Mouse (Mus musculus) ovary, postnatal 36 days (tissue): ENCODE data around the gene Psmd5.
A peak's percentile ranks its signal among the peaks of the same experiment; 100 is the strongest.

Experiments
- DNase-seq: peaks from one replicate; pipeline ENCODE4 v3.0.0; 2022; ENCODE audit warnings: low spot score, mixed read lengths

Psmd5 gene

GRCm38 (mm10) chr2:34874816-34875345, at the start of gene Psmd5:
Gene Psmd5, minus strand, starts transcription at chr2:34874968.
- DNase-seq, result no peak

- DNase-seq, result no peak
Observed at GRCm38 (mm10) chr2:34922729-34923128, 48.0 kb upstream of the Psmd5 start.

GRCm38 (mm10) chr2:34920144-34920543, 45.4 kb upstream of the Psmd5 start:
- no peak for DNase-seq

- DNase-seq, result no peak
Observed at GRCm38 (mm10) chr2:34915103-34915502, 40.3 kb upstream of the Psmd5 start.

- no peak for DNase-seq
Observed at GRCm38 (mm10) chr2:34914823-34915082, 40.0 kb upstream of the Psmd5 start.

GRCm38 (mm10) chr2:34914069-34914822, 39.5 kb upstream of the Psmd5 start:
- peak; percentile 52 for DNase-seq

GRCm38 (mm10) chr2:34913218-34914068, 38.7 kb upstream of the Psmd5 start, which contains the start of gene Phf19:
Gene Phf19, minus strand, starts transcription at chr2:34914026.
- peak; percentile 46 for DNase-seq

GRCm38 (mm10) chr2:34912613-34913012, 37.8 kb upstream of the Psmd5 start:
- DNase-seq, result no peak

- no peak for DNase-seq
Observed at GRCm38 (mm10) chr2:34911871-34912270, 37.1 kb upstream of the Psmd5 start.

GRCm38 (mm10) chr2:34909719-34910118, 35.0 kb upstream of the Psmd5 start:
- DNase-seq, result no peak

GRCm38 (mm10) chr2:34906861-34907604, 32.3 kb upstream of the Psmd5 start:
- DNase-seq, result peak; percentile 51

- no peak for DNase-seq
Observed at GRCm38 (mm10) chr2:34906426-34906825, 31.7 kb upstream of the Psmd5 start.

- DNase-seq, result peak; percentile 94
Observed at GRCm38 (mm10) chr2:34904849-34905542, 30.2 kb upstream of the Psmd5 start.

GRCm38 (mm10) chr2:34903652-34904405, 29.1 kb upstream of the Psmd5 start:
- no peak for DNase-seq

- DNase-seq, result no peak
Observed at GRCm38 (mm10) chr2:34903191-34903590, 28.4 kb upstream of the Psmd5 start.

GRCm38 (mm10) chr2:34902731-34903130, 28.0 kb upstream of the Psmd5 start:
- no peak for DNase-seq

GRCm38 (mm10) chr2:34901726-34902125, 27.0 kb upstream of the Psmd5 start:
- no peak for DNase-seq

- no peak for DNase-seq
Observed at GRCm38 (mm10) chr2:34900412-34900811, 25.6 kb upstream of the Psmd5 start.

GRCm38 (mm10) chr2:34899682-34900081, 24.9 kb upstream of the Psmd5 start:
- DNase-seq, result peak; percentile 33

- DNase-seq, result no peak
Observed at GRCm38 (mm10) chr2:34897820-34898219, 23.1 kb upstream of the Psmd5 start.
